Mouse (Mus musculus): Measurements from ENCODE around the gene Atp1a3. TPM values are rescaled to one million over a fixed set of nuclear protein-coding genes. Genes with fewer than 3 reads are reported as not detected.

Atp1a3 gene
- polyA plus RNA-seq, 1 experiment from 2014 or later = 576 TPM

- Histone ChIP-seq H3K27me3 (no peaks in the 10 kb centered on the region), H3K4me3 (no peak overlapping the region), H3K9ac (no peak overlapping the region), H3K4me2 (no peak overlapping the region), H3K36me3 (peaks cover 36% of the 10 kb centered on the region), H3K9me3 (no peaks in the 10 kb centered on the region), H3K27ac (replicated peaks) (no peak overlapping the region), H3K4me1 (replicated peaks) (peaks cover 49% of the 10 kb centered on the region)
- 73% methylated on average over 7 of the region's 7 CpGs for WGBS
- ATAC-seq (ENCODE audit: low FRiP score, low read depth) = no peak
Measured at GRCm38 (mm10) chr7:25011592-25011991, 5.8 kb upstream of the Atp1a3 start.

GRCm38 (mm10) chr7:25010090-25010913 is 4.5 kb upstream of the Atp1a3 start:
- ATAC-seq (ENCODE audit: low FRiP score, low read depth) = no peak
- Histone ChIP-seq H3K27ac (replicated peaks) (peak overlapping the region; percentile 94), H3K4me3 (peak overlapping the region; percentile 30), H3K9ac (peak overlapping the region; percentile 26), H3K9me3 (no peaks in the 10 kb centered on the region), H3K27me3 (no peaks in the 10 kb centered on the region), H3K4me1 (replicated peaks) (peaks cover 57% of the 10 kb centered on the region), H3K4me2 (peak overlapping the region; percentile 79), H3K36me3 (peaks cover 24% of the 10 kb centered on the region)
- 1% methylated on average over 76 of the region's 97 CpGs for WGBS

- peak overlapping the region; percentile 30 for H3K4me3 ChIP-seq
- peak overlapping the region; percentile 79 for H3K4me2 ChIP-seq
- H3K4me1 ChIP-seq (replicated peaks) = peaks cover 59% of the 10 kb centered on the region
- H3K9me3 ChIP-seq = no peaks in the 10 kb centered on the region
- peaks cover 14% of the 10 kb centered on the region; the same call in 1 of the 2 replicates for H3K36me3 ChIP-seq
- 4% methylated on average over 20 of the region's 20 CpGs for WGBS
- ATAC-seq (ENCODE audit: low FRiP score, low read depth) = peak; percentile 17
- H3K27me3 ChIP-seq = no peaks in the 10 kb centered on the region
- peak overlapping the region; percentile 94 for H3K27ac ChIP-seq (replicated peaks)
- peak overlapping the region; percentile 47 for H3K9ac ChIP-seq
Measured at GRCm38 (mm10) chr7:25009099-25009700, 3.4 kb upstream of the Atp1a3 start.

- Histone ChIP-seq H3K4me1 (replicated peaks) (peaks cover 64% of the 10 kb centered on the region), H3K9me3 (no peaks in the 10 kb centered on the region), H3K27ac (replicated peaks) (peak overlapping the region; percentile 94), H3K4me2 (peak overlapping the region; percentile 79), H3K4me3 (peak overlapping the region; percentile 30), H3K36me3 (peaks cover 14% of the 10 kb centered on the region; the same call in 1 of the 2 replicates), H3K27me3 (no peaks in the 10 kb centered on the region), H3K9ac (peak overlapping the region; percentile 47)
- 1% methylated on average over 17 of the region's 17 CpGs for WGBS
- no peak for ATAC-seq (ENCODE audit: low FRiP score, low read depth)
Measured at GRCm38 (mm10) chr7:25008635-25009034, 2.9 kb upstream of the Atp1a3 start.

- Histone ChIP-seq H3K36me3 (peaks cover 14% of the 10 kb centered on the region; the same call in 1 of the 2 replicates), H3K27me3 (no peaks in the 10 kb centered on the region), H3K4me2 (peak overlapping the region; percentile 79), H3K4me1 (replicated peaks) (peaks cover 73% of the 10 kb centered on the region), H3K4me3 (peak overlapping the region; percentile 30; the same call in 1 of the 2 replicates), H3K9ac (peak overlapping the region; percentile 47), H3K9me3 (no peaks in the 10 kb centered on the region), H3K27ac (replicated peaks) (peak overlapping the region; percentile 94)
- peak; percentile 36 for ATAC-seq (ENCODE audit: low FRiP score, low read depth)
- WGBS = 8% methylated on average over 8 of the region's 8 CpGs
Measured at GRCm38 (mm10) chr7:25007609-25008374, 2.0 kb upstream of the Atp1a3 start.

GRCm38 (mm10) chr7:25006586-25007364 is 1.0 kb upstream of the Atp1a3 start:
- Histone ChIP-seq H3K4me2 (peak overlapping the region; percentile 79), H3K4me1 (replicated peaks) (peaks cover 82% of the 10 kb centered on the region), H3K9ac (no peak overlapping the region), H3K9me3 (no peaks in the 10 kb centered on the region), H3K27me3 (no peaks in the 10 kb centered on the region), H3K4me3 (peak overlapping the region; percentile 75; the same call in 1 of the 2 replicates), H3K27ac (replicated peaks) (peak overlapping the region; percentile 94), H3K36me3 (0 out of 2 replicates have a peak, but pooled peaks cover 4% of the 10 kb centered on the region)
- WGBS = 69% methylated on average over 12 of the region's 12 CpGs
- ATAC-seq (ENCODE audit: low FRiP score, low read depth) = no peak

GRCm38 (mm10) chr7:25006171-25006570 is 413 bp upstream of the Atp1a3 start:
- Histone ChIP-seq H3K9ac (peak overlapping the region; percentile 94), H3K27me3 (no peaks in the 10 kb centered on the region), H3K4me3 (peak overlapping the region; percentile 75), H3K4me2 (peak overlapping the region; percentile 79), H3K27ac (replicated peaks) (peak overlapping the region; percentile 94), H3K36me3 (no peaks in the 10 kb centered on the region), H3K4me1 (replicated peaks) (peaks cover 81% of the 10 kb centered on the region), H3K9me3 (no peaks in the 10 kb centered on the region)
- WGBS = 58% methylated on average over 3 of the region's 3 CpGs
- ATAC-seq (ENCODE audit: low FRiP score, low read depth) = peak; percentile 33; the same call in 1 of the 2 replicates

GRCm38 (mm10) chr7:25004806-25005205 is 952 bp downstream of the Atp1a3 start:
- H3K4me1 ChIP-seq (replicated peaks) = peaks cover 67% of the 10 kb centered on the region
- no peaks in the 10 kb centered on the region for H3K27me3 ChIP-seq
- H3K4me2 ChIP-seq = peak overlapping the region; percentile 79
- WGBS = 27% methylated on average over 7 of the region's 9 CpGs
- H3K9ac ChIP-seq = peak overlapping the region; percentile 94
- peak overlapping the region; percentile 75 for H3K4me3 ChIP-seq
- H3K36me3 ChIP-seq = peaks cover 12% of the 10 kb centered on the region
- peak overlapping the region; percentile 94 for H3K27ac ChIP-seq (replicated peaks)
- ATAC-seq (ENCODE audit: low FRiP score, low read depth) = no peak
- no peaks in the 10 kb centered on the region for H3K9me3 ChIP-seq

- Histone ChIP-seq H3K4me3 (peak overlapping the region; percentile 75), H3K27me3 (no peaks in the 10 kb centered on the region), H3K4me2 (peak overlapping the region; percentile 79), H3K9ac (peak overlapping the region; percentile 94), H3K36me3 (peaks cover 18% of the 10 kb centered on the region), H3K9me3 (no peaks in the 10 kb centered on the region), H3K27ac (replicated peaks) (peak overlapping the region; percentile 94), H3K4me1 (replicated peaks) (peaks cover 58% of the 10 kb centered on the region)
- WGBS = 71% methylated on average over 8 of the region's 8 CpGs
- no peak for ATAC-seq (ENCODE audit: low FRiP score, low read depth)
Measured at GRCm38 (mm10) chr7:25003820-25004388, 1.9 kb downstream of the Atp1a3 start.

GRCm38 (mm10) chr7:25003291-25003690 is 2.5 kb downstream of the Atp1a3 start:
- 35% methylated on average over 11 of the region's 11 CpGs for WGBS
- peaks cover 23% of the 10 kb centered on the region for H3K36me3 ChIP-seq
- ATAC-seq (ENCODE audit: low FRiP score, low read depth) = no peak
- peak overlapping the region; percentile 75 for H3K4me3 ChIP-seq
- H3K27me3 ChIP-seq = no peaks in the 10 kb centered on the region
- H3K27ac ChIP-seq (replicated peaks) = peak overlapping the region; percentile 38
- H3K4me1 ChIP-seq (replicated peaks) = peaks cover 52% of the 10 kb centered on the region
- no peaks in the 10 kb centered on the region for H3K9me3 ChIP-seq
- H3K9ac ChIP-seq = peak overlapping the region; percentile 94
- peak overlapping the region; percentile 79 for H3K4me2 ChIP-seq

GRCm38 (mm10) chr7:25000711-25001110 is 5.0 kb downstream of the Atp1a3 start:
- no peak for ATAC-seq (ENCODE audit: low FRiP score, low read depth)
- Histone ChIP-seq H3K36me3 (peaks cover 43% of the 10 kb centered on the region), H3K27ac (replicated peaks) (no peak overlapping the region), H3K27me3 (no peaks in the 10 kb centered on the region), H3K4me3 (no peak overlapping the region), H3K4me2 (no peak overlapping the region), H3K9me3 (no peaks in the 10 kb centered on the region), H3K9ac (no peak overlapping the region), H3K4me1 (replicated peaks) (peaks cover 28% of the 10 kb centered on the region)
- WGBS = 78% methylated on average over 12 of the region's 12 CpGs
